ENCODE assay signal across 8 mouse cellular contexts in genomic region chr5:140749062-140749875, GRCm38 (mm10). TPM values are rescaled to one million over a fixed set of nuclear protein-coding genes. Genes with fewer than 3 reads are reported as not detected.
DNase-seq lines count a peak whose midpoint lies in the region; ATAC-seq and TF ChIP-seq lines count a peak whose summit lies in the region.

No protein-coding gene starts in this region.

- DNase-seq in G1E (ENCODE audit: low spot score), result peak; percentile 87
- peak; percentile 68 for DNase-seq in cerebellum, adult 11-12 months
- DNase-seq in forebrain, embryonic 14.5 days (ENCODE audit: low spot score), result peak; percentile 83
- peak; percentile 81 to 83 for DNase-seq in heart, postnatal 36 days
- DNase-seq in layer of hippocampus, adult 18-20 months (ENCODE audit: low spot score in 2 of 2), result peak; percentile 53 to 78
- peak; percentile 39 for DNase-seq in ovary, adult 18-20 months (ENCODE audit: low spot score)
- DNase-seq in thymus, postnatal 0 days (ENCODE audit: low spot score), result peak; percentile 72

- WGBS in forebrain, embryonic 14.5 days, result 15% methylated on average over 12 of the region's 12 CpGs
- 13% methylated on average over 12 of the region's 12 CpGs for WGBS in lung, embryonic 16.5 days

- peak overlapping the region; percentile 36 for H3K4me2 ChIP-seq in forebrain, embryonic 14.5 days (ENCODE audit: low read length)
- H3K4me2 ChIP-seq in lung, embryonic 16.5 days (ENCODE audit: low read depth, low read length), result peak overlapping the region; percentile 55

- H3K4me3 ChIP-seq in G1E (ENCODE audit: low read depth, low read length), result peak overlapping the region; percentile 69
- H3K4me3 ChIP-seq in forebrain, embryonic 14.5 days (ENCODE audit: low read depth, low read length), result peak overlapping the region; percentile 14; the same call in 1 of the 2 replicates
- peak overlapping the region; percentile 35 for H3K4me3 ChIP-seq in lung, embryonic 16.5 days (ENCODE audit: low read length)

- H3K9ac ChIP-seq in forebrain, embryonic 14.5 days (ENCODE audit: low read length), result peak overlapping the region; percentile 45; the same call in 1 of the 2 replicates
- H3K9ac ChIP-seq in lung, embryonic 16.5 days (ENCODE audit: low read length), result peak overlapping the region; percentile 60

- H3K36me3 ChIP-seq in G1E (replicated peaks), result no peaks in the 10 kb centered on the region
- no peaks in the 10 kb centered on the region for H3K36me3 ChIP-seq in forebrain, embryonic 14.5 days (ENCODE audit: control insufficient read depth, insufficient read depth, low read length)
- no peaks in the 10 kb centered on the region for H3K36me3 ChIP-seq in lung, embryonic 16.5 days (ENCODE audit: control insufficient read depth, insufficient read depth, low read length)

- 0 out of 2 replicates have a peak overlapping the region, but pooled peaks have one; percentile 27 for H3K27ac ChIP-seq in forebrain, embryonic 14.5 days (ENCODE audit: low read depth, low read length)
- no peak overlapping the region for H3K27ac ChIP-seq in lung, embryonic 16.5 days (ENCODE audit: low read length)

- intact Hi-C loops in heart, postnatal 36 days (cut with DNase I), result loop anchor here (1.0 to 5.0 kb wide), 3 partner anchors 42 to 208 kb away; partner anchors contain the start of gene Brat1

- ATAC-seq in G1E (ENCODE audit: extremely low read depth, insufficient number of reproducible peaks, low FRiP score, poor library complexity, severe bottlenecking), result peak; percentile 86
- ATAC-seq in forebrain, embryonic 14.5 days, result peak; percentile 72
- ATAC-seq in lung, embryonic 16.5 days (ENCODE audit: low read depth), result peak; percentile 78

- peaks cover 4% of the 10 kb centered on the region; the same call in 1 of the 2 replicates for H3K27me3 ChIP-seq in G1E (ENCODE audit: insufficient read depth, low read length)
- H3K27me3 ChIP-seq in forebrain, embryonic 14.5 days (replicated peaks; ENCODE audit: control insufficient read depth, insufficient read depth, low read length), result no peaks in the 10 kb centered on the region
- H3K27me3 ChIP-seq in lung, embryonic 16.5 days (ENCODE audit: control insufficient read depth, insufficient read depth, low read depth, low read length), result no peaks in the 10 kb centered on the region

- peaks cover 11% of the 10 kb centered on the region for H3K9me3 ChIP-seq in G1E (replicated peaks)
- H3K9me3 ChIP-seq in forebrain, embryonic 14.5 days (replicated peaks; ENCODE audit: control insufficient read depth, low read length), result 0 out of 2 replicates have a peak, but pooled peaks cover 2% of the 10 kb centered on the region
- H3K9me3 ChIP-seq in lung, embryonic 16.5 days (ENCODE audit: control insufficient read depth, low read length), result no peaks in the 10 kb centered on the region

- peaks cover 24% of the 10 kb centered on the region for H3K4me1 ChIP-seq in G1E (ENCODE audit: insufficient read depth, low read depth, low read length)
- H3K4me1 ChIP-seq in forebrain, embryonic 14.5 days (ENCODE audit: control insufficient read depth, insufficient read depth, low read length), result peaks cover 6% of the 10 kb centered on the region; the same call in 1 of the 2 replicates
- peaks cover 6% of the 10 kb centered on the region for H3K4me1 ChIP-seq in lung, embryonic 16.5 days (replicated peaks; ENCODE audit: control insufficient read depth, insufficient read depth, low read length)

- peak; percentile 67; the same call in 1 of the 2 replicates for TF ChIP-seq CTCF in G1E (IDR thresholded peaks at IDR 0.05; ENCODE audit: low read depth, low read length)

RNA-seq across cellular contexts. Expression of gene Amz1, which starts 25.3 kb away (rescaled TPM):
- total RNA-seq in G1E (2014; fragmentation: Nextera tagmentation) (not detected in 2 replicates), G1E (2017) (0.12 and 1.4 TPM in 2 replicates)
- polyA plus RNA-seq in G1E (2012), result 0.37 and 0.40 TPM in 2 replicates
- polyA plus RNA-seq in forebrain, embryonic 14.5 days (2014; fragmentation: Nextera tagmentation; extraction: Ambion mirVana), result 2.6 and 3.6 TPM in 2 replicates
- total RNA-seq in heart, postnatal 36 days (2021), result under 1 TPM; 0.46 to 0.72 TPM
- 10 to 100 TPM; 12.1 to 15.0 TPM for total RNA-seq in layer of hippocampus, adult 18-20 months (2021)
- polyA plus RNA-seq in lung, embryonic 16.5 days (2015; fragmentation: Nextera tagmentation; extraction: Ambion mirVana), result 1.1 and 1.4 TPM in 2 replicates
- polyA plus RNA-seq in thymus, postnatal 0 days (2015; fragmentation: Nextera tagmentation; extraction: Ambion mirVana), result 3.4 and 3.9 TPM in 2 replicates

RNA-seq across cellular contexts. Expression of gene Brat1, which starts 44.5 kb away (rescaled TPM):
- total RNA-seq in G1E (2014; fragmentation: Nextera tagmentation) (11.1 and 12.2 TPM in 2 replicates), G1E (2017) (9.5 and 10.9 TPM in 2 replicates)
- 25.7 and 25.9 TPM in 2 replicates for polyA plus RNA-seq in G1E (2012)
- polyA plus RNA-seq in forebrain, embryonic 14.5 days (2014; fragmentation: Nextera tagmentation; extraction: Ambion mirVana), result 14.3 and 19.8 TPM in 2 replicates
- total RNA-seq in heart, postnatal 36 days (2021), result 10 to 100 TPM in 1 of 2 experiments, 1 to 10 TPM in 1; 8.3 to 10.4 TPM
- total RNA-seq in layer of hippocampus, adult 18-20 months (2021), result 10 to 100 TPM; 17.7 to 18.5 TPM
- 24.4 TPM in 2 replicates for polyA plus RNA-seq in lung, embryonic 16.5 days (2015; fragmentation: Nextera tagmentation; extraction: Ambion mirVana)
- 22.6 and 22.7 TPM in 2 replicates for polyA plus RNA-seq in thymus, postnatal 0 days (2015; fragmentation: Nextera tagmentation; extraction: Ambion mirVana)

RNA-seq across cellular contexts. Expression of gene Iqce, which starts 47.1 kb away (rescaled TPM):
- total RNA-seq in G1E (2014; fragmentation: Nextera tagmentation) (8.2 and 8.7 TPM in 2 replicates), G1E (2017) (6.3 and 7.6 TPM in 2 replicates)
- 2.7 and 3.0 TPM in 2 replicates for polyA plus RNA-seq in G1E (2012)
- polyA plus RNA-seq in forebrain, embryonic 14.5 days (2014; fragmentation: Nextera tagmentation; extraction: Ambion mirVana), result 13.4 and 18.9 TPM in 2 replicates
- 1 to 10 TPM; 8.9 to 9.8 TPM for total RNA-seq in heart, postnatal 36 days (2021)
- total RNA-seq in layer of hippocampus, adult 18-20 months (2021), result 10 to 100 TPM; 47.4 to 55.1 TPM
- polyA plus RNA-seq in lung, embryonic 16.5 days (2015; fragmentation: Nextera tagmentation; extraction: Ambion mirVana), result 20.9 and 21.5 TPM in 2 replicates
- 11.4 and 13.0 TPM in 2 replicates for polyA plus RNA-seq in thymus, postnatal 0 days (2015; fragmentation: Nextera tagmentation; extraction: Ambion mirVana)

Comparison
In these comparisons a context has a peak if more than half of its experiments do, and no peak if none do; other contexts are left out.
1. H3K4me3 ChIP-seq: peak in every context shown above with its lines; median percentile 69 in G1E; 35 in lung, embryonic 16.5 days; 14 in forebrain, embryonic 14.5 days.